Mouse (Mus musculus) liver, embryonic 12.5 days (tissue): ENCODE measurements around the gene Timeless. TPM values are rescaled to one million over a fixed set of nuclear protein-coding genes. Genes with fewer than 3 reads are reported as not detected.
A peak's percentile ranks its signal among the peaks of the same experiment; 100 is the strongest.

Source experiments
- ATAC-seq: fragments of 200-750 bp; cut with Nextera tagmentation; 2 replicates; pipeline ENCODE4 v1.8.0; 2017; ENCODE audit warnings: moderate number of reproducible peaks, mild to moderate bottlenecking, moderate library complexity
- H3K27ac ChIP-seq: fragments of 300-500 bp; sonication (generic); 2 replicates; pipeline ENCODE4 v1.5.1; 2016; ENCODE audit warnings: mild to moderate bottlenecking
- H3K27me3 ChIP-seq: fragments of 300-500 bp; sonication (generic); replicated peaks from 2 replicates; pipeline ENCODE4 v1.6.1; 2016; ENCODE audit warnings: mild to moderate bottlenecking, moderate library complexity
- H3K36me3 ChIP-seq: fragments of 300-500 bp; sonication (generic); 2 replicates; pipeline ENCODE4 v1.6.1; 2016; ENCODE audit warnings: mild to moderate bottlenecking, moderate library complexity
- H3K4me1 ChIP-seq: fragments of 300-500 bp; sonication (generic); 2 replicates; pipeline ENCODE4 v1.6.1; 2016
- H3K4me2 ChIP-seq: fragments of 300-500 bp; sonication (generic); 2 replicates; pipeline ENCODE4 v1.6.1; 2016; ENCODE audit warnings: mild to moderate bottlenecking, moderate library complexity
- H3K4me3 ChIP-seq: fragments of 300-500 bp; sonication (generic); 2 replicates; pipeline ENCODE4 v1.5.1; 2016; ENCODE audit warnings: mild to moderate bottlenecking, moderate library complexity
- H3K9ac ChIP-seq: fragments of 300-500 bp; sonication (generic); 2 replicates; pipeline ENCODE4 v1.6.1; 2016; ENCODE audit warnings: mild to moderate bottlenecking, moderate library complexity
- H3K9me3 ChIP-seq: fragments of 300-500 bp; sonication (generic); replicated peaks from 2 replicates; pipeline ENCODE4 v1.6.1; 2016; ENCODE audit warnings: mild to moderate bottlenecking, moderate library complexity
- WGBS: fragments of 180-500 bp; shearing (Covaris S2); methylation state at CpG from one replicate; pipeline ENCODE4 v1.1.7; 2016; ENCODE audit not compliant: insufficient replicate concordance; 5-methylcytosine and 5-hydroxymethylcytosine counted together
- polyA plus RNA-seq: library from polyadenylated mRNA; unstranded; fragments of >200 nt; fragmentation: Nextera tagmentation; extraction: Ambion mirVana; gene quantifications from 2 replicates; pipeline ENCODE4 v1.2.1, GENCODE M21; 2016

Timeless gene
- polyA plus RNA-seq, 1 experiment from 2014 or later, result 46.5 TPM

- WGBS, result 68% methylated on average over 5 of the region's 5 CpGs
Observed at GRCm38 (mm10) chr10:128214981-128215380, 16.9 kb upstream of the Timeless start.

DNA sequence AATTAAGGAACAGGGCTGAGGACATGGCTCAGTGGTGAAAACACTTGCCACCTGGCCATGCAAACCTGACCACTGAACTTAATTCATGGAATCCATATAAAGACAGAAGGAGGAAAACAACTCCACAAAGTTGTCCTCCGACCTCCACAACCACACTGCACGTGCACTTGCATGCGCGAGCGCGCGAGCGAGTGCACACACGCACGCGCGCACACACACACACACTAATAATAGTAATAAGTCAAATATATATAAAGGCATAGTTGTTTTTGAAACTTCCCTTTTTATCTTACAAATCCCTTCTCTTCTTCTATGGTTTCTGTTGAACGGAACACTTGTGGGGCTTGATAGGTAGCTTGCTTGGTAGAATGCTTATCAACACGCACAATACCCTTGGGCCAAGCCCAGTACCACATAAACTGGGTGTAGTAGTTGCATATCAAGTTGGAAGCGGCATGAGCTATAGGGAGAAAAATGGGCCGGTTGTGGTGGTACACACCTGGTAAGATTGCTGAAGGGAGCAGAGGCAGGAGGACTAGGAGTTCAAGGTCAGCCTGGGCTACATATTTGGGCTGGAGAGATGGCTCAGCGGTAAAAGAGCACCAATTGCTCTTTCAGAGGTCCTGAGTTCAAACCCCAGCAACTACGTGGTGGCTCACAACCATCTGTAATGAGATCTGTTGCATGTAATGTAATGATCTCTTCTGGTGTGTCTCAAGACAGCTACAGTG lies 13.3 kb upstream of the Timeless start:
- WGBS, result 69% methylated on average over 18 of the region's 18 CpGs
- H3K4me3 ChIP-seq, result no peak overlapping the region
- peaks cover 9% of the 10 kb centered on the region for H3K27me3 ChIP-seq
- no peaks in the 10 kb centered on the region for H3K36me3 ChIP-seq
- H3K4me1 ChIP-seq, result peaks cover 37% of the 10 kb centered on the region
- no peaks in the 10 kb centered on the region for H3K9me3 ChIP-seq
- peak; percentile 85 for ATAC-seq
- no peak overlapping the region for H3K9ac ChIP-seq
- peak overlapping the region; percentile 14; the same call in 1 of the 2 replicates for H3K4me2 ChIP-seq
- peak overlapping the region; percentile 76 for H3K27ac ChIP-seq

More at GRCm38 (mm10) chr10:128214981-128215380, 16.9 kb upstream of the Timeless start:
- H3K4me3 ChIP-seq, result no peak overlapping the region
- H3K9me3 ChIP-seq, result no peaks in the 10 kb centered on the region
- peaks cover 14% of the 10 kb centered on the region for H3K27me3 ChIP-seq
- H3K4me1 ChIP-seq, result peaks cover 50% of the 10 kb centered on the region
- no peak overlapping the region for H3K9ac ChIP-seq
- H3K4me2 ChIP-seq, result no peak overlapping the region
- no peak for ATAC-seq
- H3K27ac ChIP-seq, result no peak overlapping the region
- H3K36me3 ChIP-seq, result peaks cover 6% of the 10 kb centered on the region; the same call in 1 of the 2 replicates

DNA sequence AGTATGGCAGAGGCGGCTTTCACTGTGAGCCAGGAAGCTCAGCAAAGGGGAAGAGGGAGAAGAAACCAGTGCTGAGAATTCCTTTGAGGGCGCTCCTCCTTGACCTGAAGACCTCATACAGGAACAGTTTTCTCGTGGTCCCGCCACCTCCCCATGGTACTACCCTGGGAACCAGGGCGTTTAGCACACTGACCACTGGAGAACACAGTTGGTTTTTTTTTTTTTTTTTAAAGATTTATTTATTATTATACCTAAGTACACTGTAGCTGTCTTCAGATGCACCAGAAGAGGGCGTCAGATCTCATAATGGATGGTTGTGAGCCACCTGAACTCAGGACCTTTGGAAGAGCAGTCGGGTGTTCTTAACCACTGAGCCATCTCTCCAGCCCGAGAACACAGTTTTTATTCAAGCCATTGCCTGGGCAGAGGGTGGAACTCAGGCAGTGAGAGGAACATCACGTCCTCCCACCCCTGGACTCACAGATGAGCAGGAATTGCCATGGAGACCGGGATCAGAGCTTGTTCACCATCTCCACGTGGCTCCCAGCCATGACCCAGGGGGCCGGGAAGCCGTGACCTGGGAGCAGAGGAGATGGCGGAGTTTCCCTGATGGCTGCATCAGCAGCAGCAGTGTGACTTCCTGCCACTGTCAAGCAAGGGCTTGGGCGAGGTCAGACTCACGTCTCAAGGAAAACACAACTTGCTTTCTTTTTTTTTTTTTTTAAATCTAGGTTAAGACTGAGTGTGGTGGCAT lies 10.2 kb upstream of the Timeless start:
- no peaks in the 10 kb centered on the region for H3K9me3 ChIP-seq
- H3K4me1 ChIP-seq, result peaks cover 36% of the 10 kb centered on the region
- no peak overlapping the region for H3K4me2 ChIP-seq
- no peaks in the 10 kb centered on the region for H3K36me3 ChIP-seq
- no peak overlapping the region for H3K27ac ChIP-seq
- 54% methylated on average over 16 of the region's 16 CpGs for WGBS
- no peak overlapping the region for H3K4me3 ChIP-seq
- no peak overlapping the region for H3K9ac ChIP-seq
- no peaks in the 10 kb centered on the region for H3K27me3 ChIP-seq
- ATAC-seq, result no peak

DNA sequence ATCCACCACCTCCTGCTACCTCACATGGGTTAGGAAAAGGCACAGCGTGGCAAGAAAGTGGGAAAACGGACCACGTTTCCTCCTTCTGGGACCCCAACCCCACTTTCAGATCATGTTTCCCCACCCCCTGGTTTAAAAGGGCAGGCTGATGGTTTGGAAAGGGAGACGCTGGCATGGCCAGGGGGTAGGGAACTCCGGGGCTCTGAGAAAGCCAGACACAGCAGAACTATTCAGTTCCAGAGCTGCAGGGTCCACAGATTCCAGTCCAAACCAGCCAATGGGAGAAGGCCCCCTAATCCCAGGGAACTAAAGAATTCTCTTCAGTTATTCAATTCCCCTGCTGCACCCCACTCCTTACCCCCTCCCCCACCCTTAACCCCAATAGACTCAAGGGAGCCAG lies 6.8 kb upstream of the Timeless start:
- ATAC-seq, result no peak
- 63% methylated on average over 5 of the region's 5 CpGs for WGBS
- no peak overlapping the region for H3K27ac ChIP-seq
- H3K9ac ChIP-seq, result no peak overlapping the region
- peaks cover 15% of the 10 kb centered on the region for H3K4me1 ChIP-seq
- no peaks in the 10 kb centered on the region for H3K36me3 ChIP-seq
- no peaks in the 10 kb centered on the region for H3K9me3 ChIP-seq
- H3K27me3 ChIP-seq, result no peaks in the 10 kb centered on the region
- no peak overlapping the region for H3K4me2 ChIP-seq
- H3K4me3 ChIP-seq, result no peak overlapping the region

DNA sequence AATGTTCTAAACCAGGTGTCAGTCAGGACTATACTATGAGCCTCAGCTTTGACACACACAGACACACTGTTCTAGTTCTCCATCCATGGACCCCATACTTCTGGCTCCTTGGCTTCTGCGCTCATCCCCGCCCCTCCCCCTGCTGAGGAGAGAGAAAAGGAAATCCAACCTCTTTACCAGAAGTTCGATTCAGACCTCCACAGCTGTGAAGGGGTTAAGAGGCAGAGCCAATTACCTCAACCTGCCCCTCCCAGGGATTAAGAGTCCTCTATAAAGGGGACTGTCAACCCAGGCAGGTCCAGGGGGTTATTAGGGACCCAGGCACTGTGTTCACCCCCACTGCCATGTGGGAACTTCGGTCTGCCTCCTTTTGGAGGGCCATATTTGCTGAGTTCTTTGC lies 6.3 kb upstream of the Timeless start, which contains the start of gene Mip:
TSS of gene Mip (plus strand) at position 301 of the 400 bp plus-strand sequence.
- H3K36me3 ChIP-seq, result no peaks in the 10 kb centered on the region
- H3K4me3 ChIP-seq, result no peak within 1 kb of the TSS

DNA sequence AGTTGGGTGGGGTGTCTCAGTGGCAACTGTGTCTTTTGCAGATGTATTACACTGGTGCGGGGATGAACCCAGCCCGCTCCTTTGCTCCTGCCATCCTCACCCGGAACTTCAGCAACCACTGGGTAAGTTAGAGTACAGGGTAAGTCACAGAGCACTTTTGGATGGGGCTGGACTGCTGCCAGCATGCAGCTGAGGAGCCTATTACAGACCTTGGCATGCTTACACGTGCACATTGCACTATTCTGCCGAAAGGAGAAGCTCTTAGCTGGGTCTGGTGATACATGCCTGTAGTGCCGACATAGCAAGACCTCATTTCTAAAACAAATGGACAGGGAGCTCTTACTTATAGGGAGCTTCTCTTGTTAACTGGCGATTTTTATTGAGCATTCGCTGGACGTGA lies 4.3 kb upstream of the Timeless start:
- no peak for ATAC-seq
- Histone ChIP-seq H3K36me3 (no peaks in the 10 kb centered on the region), H3K4me1 (peaks cover 15% of the 10 kb centered on the region), H3K4me2 (no peak overlapping the region), H3K27ac (no peak overlapping the region), H3K27me3 (no peaks in the 10 kb centered on the region), H3K4me3 (no peak overlapping the region), H3K9ac (no peak overlapping the region), H3K9me3 (no peaks in the 10 kb centered on the region)
- 78% methylated on average over 9 of the region's 9 CpGs for WGBS

More for the DNA sequence above, 6.3 kb upstream of the Timeless start, which contains the start of gene Mip:
- no peaks in the 10 kb centered on the region for H3K9me3 ChIP-seq
- H3K27ac ChIP-seq, result no peak within 1 kb of the TSS
- no peaks in the 10 kb centered on the region for H3K27me3 ChIP-seq
- ATAC-seq, result no peak
- no peak within 1 kb of the TSS for H3K4me2 ChIP-seq
- 51% methylated on average over 4 of the region's 4 CpGs for WGBS
- peaks cover 15% of the 10 kb centered on the region for H3K4me1 ChIP-seq
- peak within 1 kb of the TSS; percentile 13; the same call in 1 of the 2 replicates for H3K9ac ChIP-seq

GRCm38 (mm10) chr10:128228009-128228408 lies 3.9 kb upstream of the Timeless start:
- H3K4me3 ChIP-seq, result no peak overlapping the region
- no peaks in the 10 kb centered on the region for H3K36me3 ChIP-seq
- no peak overlapping the region for H3K9ac ChIP-seq
- H3K4me1 ChIP-seq, result peaks cover 18% of the 10 kb centered on the region
- H3K27ac ChIP-seq, result no peak overlapping the region
- no peaks in the 10 kb centered on the region for H3K9me3 ChIP-seq
- no peaks in the 10 kb centered on the region for H3K27me3 ChIP-seq
- WGBS, result 79% methylated on average over 8 of the region's 8 CpGs
- no peak for ATAC-seq
- no peak overlapping the region for H3K4me2 ChIP-seq

DNA sequence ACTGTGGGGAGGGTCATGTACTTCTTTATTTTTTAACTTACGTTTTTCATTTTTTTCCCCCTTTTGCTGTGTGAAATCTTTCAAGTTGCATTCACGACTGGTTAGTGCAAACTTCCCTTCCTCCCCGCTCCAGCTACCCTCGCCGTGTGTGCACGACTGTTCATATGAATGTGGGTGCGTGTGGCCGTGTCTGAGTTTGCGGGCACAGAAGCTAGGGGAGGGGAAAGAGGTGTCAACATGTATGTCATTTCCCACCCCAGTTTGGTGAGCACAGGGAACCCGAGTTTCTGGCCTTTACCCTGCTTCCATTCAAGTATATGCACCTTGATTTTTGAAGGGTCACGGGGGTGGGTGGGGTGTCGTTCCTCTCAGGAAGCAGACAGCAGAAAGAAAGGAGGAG lies 1.3 kb upstream of the Timeless start:
- Histone ChIP-seq H3K36me3 (peaks cover 18% of the 10 kb centered on the region), H3K9ac (peak overlapping the region; percentile 91), H3K4me3 (peak overlapping the region; percentile 80), H3K9me3 (no peaks in the 10 kb centered on the region), H3K27ac (peak overlapping the region; percentile 95), H3K4me1 (peaks cover 34% of the 10 kb centered on the region), H3K4me2 (peak overlapping the region; percentile 83), H3K27me3 (no peaks in the 10 kb centered on the region)
- 74% methylated on average over 12 of the region's 12 CpGs for WGBS
- no peak for ATAC-seq

DNA sequence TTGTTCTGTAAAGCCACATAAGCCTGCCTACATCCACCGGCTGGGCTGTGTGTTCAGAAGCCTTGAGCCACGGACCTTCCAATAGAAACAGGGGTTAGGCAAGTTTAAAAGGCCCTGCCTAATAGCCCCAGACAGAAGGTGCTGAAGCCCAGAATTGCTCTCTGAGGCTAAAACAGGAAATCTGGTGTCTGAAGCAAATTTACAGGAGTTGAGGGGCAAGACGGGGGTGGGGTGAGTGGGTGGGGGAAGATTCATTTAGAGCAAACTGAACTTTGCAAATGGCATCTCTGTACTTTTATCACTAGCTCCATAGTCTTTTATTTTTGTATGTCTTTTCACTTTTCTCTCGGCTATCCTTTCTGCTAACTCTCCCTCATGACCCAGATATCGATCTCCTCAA lies 719 bp upstream of the Timeless start:
- 16% methylated on average over 5 of the region's 5 CpGs for WGBS
- peak overlapping the region; percentile 95 for H3K27ac ChIP-seq
- H3K4me3 ChIP-seq, result peak overlapping the region; percentile 80
- peak overlapping the region; percentile 91 for H3K9ac ChIP-seq
- no peaks in the 10 kb centered on the region for H3K9me3 ChIP-seq
- H3K36me3 ChIP-seq, result peaks cover 18% of the 10 kb centered on the region
- no peaks in the 10 kb centered on the region for H3K27me3 ChIP-seq
- peaks cover 35% of the 10 kb centered on the region for H3K4me1 ChIP-seq
- ATAC-seq, result no peak
- H3K4me2 ChIP-seq, result peak overlapping the region; percentile 83

GRCm38 (mm10) chr10:128232420-128232985 lies 638 bp downstream of the Timeless start:
- Histone ChIP-seq H3K9me3 (no peaks in the 10 kb centered on the region), H3K36me3 (peaks cover 18% of the 10 kb centered on the region), H3K9ac (peak overlapping the region; percentile 91), H3K4me3 (peak overlapping the region; percentile 80), H3K27ac (peak overlapping the region; percentile 95), H3K4me2 (peak overlapping the region; percentile 83), H3K27me3 (no peaks in the 10 kb centered on the region), H3K4me1 (peaks cover 41% of the 10 kb centered on the region)
- WGBS, result under 1% methylated on average over 14 of the region's 14 CpGs
- ATAC-seq, result peak; percentile 53

- H3K4me2 ChIP-seq, result no peak overlapping the region
- no peak for ATAC-seq
- peaks cover 48% of the 10 kb centered on the region for H3K36me3 ChIP-seq
- H3K27me3 ChIP-seq, result no peaks in the 10 kb centered on the region
- WGBS, result 62% methylated on average over 4 of the region's 4 CpGs
- no peaks in the 10 kb centered on the region for H3K9me3 ChIP-seq
- H3K4me1 ChIP-seq, result peaks cover 58% of the 10 kb centered on the region
- H3K9ac ChIP-seq, result no peak overlapping the region
- H3K27ac ChIP-seq, result no peak overlapping the region
- H3K4me3 ChIP-seq, result no peak overlapping the region
Observed at GRCm38 (mm10) chr10:128236321-128236720, 4.5 kb downstream of the Timeless start.
